Mouse (Mus musculus) CD4-positive, CD25-positive, alpha-beta regulatory T cell, adult 2 months (primary cell): ENCODE measurements around the gene A530084C06Rik.
A peak's percentile ranks its signal among the peaks of the same experiment; 100 is the strongest.

Source experiments
- DNase-seq: peaks from one replicate; pipeline ENCODE4 v3.0.0-alpha.2; 2012; ENCODE audit warnings: low read depth, low spot score

A530084C06Rik gene

GRCm38 (mm10) chr13:31558521-31559418 lies at the start of gene A530084C06Rik:
TSS of gene A530084C06Rik (minus strand) at chr13:31559333.
- DNase-seq = peak; percentile 14

DNA sequence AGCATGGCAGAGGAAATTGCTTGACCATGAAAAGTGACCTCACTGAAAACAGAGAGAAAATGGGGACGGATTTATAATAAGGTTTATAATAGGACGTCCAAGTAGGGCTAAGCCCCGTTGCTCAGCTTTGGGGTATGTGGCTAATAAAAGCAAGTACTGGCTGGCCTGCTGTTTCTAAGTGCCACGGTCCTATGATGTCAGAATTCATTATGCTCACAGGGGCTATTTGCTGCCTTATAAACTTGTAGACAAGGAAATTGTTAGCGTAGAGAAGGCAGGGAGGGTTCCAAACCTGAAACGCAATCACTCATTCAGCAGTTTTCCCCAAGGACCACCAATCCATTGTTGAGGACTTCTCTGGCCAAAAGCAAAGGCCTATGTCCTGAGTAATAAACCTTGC lies 44.8 kb upstream of the A530084C06Rik start:
- no peak for DNase-seq

DNA sequence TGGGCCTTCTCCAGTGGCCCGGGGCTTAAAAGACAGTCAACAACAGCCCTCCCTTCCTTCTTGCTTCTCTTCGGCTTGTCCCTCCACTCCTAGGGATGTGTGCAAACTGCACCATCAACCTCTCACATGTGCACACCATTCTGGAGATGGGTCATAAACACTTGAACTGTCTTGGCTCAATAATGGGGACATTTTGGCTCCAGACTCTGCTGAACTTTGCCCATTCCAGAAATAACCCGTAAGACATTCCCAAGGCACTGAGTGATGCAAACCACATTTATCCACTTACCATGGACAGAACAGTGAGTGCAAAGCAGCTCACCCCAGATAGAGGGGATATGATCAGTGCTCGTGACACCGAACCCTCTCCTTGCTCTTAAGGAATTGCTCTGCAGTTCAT lies 40.4 kb upstream of the A530084C06Rik start:
- no peak for DNase-seq

DNA sequence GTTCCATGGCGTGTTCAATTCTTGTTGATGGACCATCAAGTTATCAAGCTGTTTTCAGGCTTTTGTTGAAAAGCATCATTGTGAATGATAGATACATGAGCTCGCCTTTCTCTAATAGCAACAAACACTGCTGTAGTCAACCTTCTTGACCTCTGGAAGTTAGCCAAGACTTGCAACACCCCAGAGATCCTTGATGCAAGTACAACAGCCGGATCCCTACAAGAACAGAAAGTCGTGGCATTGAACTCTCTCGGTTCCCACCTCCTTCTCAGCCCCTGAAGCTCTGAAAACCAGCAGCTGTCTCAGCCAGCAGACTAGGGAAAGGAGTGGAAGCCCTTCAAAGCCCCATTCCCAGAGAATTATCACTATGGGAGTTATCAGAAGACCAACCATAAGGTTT lies 28.2 kb upstream of the A530084C06Rik start:
- DNase-seq = no peak

GRCm38 (mm10) chr13:31579866-31580265 lies 20.7 kb upstream of the A530084C06Rik start:
- peak; percentile 23 for DNase-seq

- DNase-seq = no peak
These were observed 19.3 kb upstream of the A530084C06Rik start for GRCm38 (mm10) chr13:31578389-31578788.

DNA sequence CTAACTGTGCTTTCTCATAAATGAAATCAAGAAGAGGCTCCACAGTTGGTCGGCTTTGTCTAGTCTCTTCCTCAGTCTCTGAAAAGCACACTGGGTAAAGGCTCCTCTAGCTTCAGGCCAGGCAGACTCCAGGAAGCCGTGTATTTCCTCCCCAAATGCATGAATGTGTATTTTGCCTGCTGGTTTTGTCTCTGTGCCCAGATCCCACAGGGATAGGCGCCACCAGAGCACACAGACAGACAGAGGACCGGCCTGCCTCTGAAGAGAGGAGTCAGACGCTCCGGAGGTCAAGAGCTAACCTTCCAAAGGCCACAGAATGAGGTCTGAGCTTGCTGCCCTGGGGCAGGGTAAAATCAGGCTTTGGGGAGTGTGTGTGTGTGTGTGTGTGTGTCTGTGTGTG lies 18.4 kb upstream of the A530084C06Rik start:
- DNase-seq = no peak

GRCm38 (mm10) chr13:31576696-31577095 lies 17.6 kb upstream of the A530084C06Rik start:
- DNase-seq = no peak

- DNase-seq = no peak
These were observed 15.5 kb upstream of the A530084C06Rik start for GRCm38 (mm10) chr13:31574627-31575026.

- no peak for DNase-seq
These were observed 13.8 kb upstream of the A530084C06Rik start for GRCm38 (mm10) chr13:31572806-31573508.

GRCm38 (mm10) chr13:31567617-31568294 lies 8.6 kb upstream of the A530084C06Rik start:
- DNase-seq = peak; percentile 51

DNA sequence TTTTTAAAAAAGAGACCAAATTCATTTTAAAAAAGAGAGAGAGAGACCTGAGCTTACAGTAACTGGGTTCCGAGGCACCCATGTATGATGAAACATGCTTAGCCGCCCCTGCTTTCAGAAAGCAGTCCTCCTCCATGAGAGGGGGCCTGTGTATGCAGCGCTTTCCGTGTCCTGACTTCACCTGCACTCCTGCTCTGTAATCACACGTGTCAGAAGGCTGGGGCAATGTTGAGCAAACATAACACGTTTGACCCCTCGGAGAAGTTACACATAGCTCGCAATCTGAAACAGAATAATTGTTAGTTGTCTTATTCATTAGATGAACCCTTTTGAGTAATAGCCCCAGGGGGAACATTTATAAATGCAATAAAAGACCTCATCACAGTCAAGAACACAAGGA lies 8.0 kb upstream of the A530084C06Rik start:
- no peak for DNase-seq

GRCm38 (mm10) chr13:31564394-31564793 lies 5.3 kb upstream of the A530084C06Rik start:
- no peak for DNase-seq

DNA sequence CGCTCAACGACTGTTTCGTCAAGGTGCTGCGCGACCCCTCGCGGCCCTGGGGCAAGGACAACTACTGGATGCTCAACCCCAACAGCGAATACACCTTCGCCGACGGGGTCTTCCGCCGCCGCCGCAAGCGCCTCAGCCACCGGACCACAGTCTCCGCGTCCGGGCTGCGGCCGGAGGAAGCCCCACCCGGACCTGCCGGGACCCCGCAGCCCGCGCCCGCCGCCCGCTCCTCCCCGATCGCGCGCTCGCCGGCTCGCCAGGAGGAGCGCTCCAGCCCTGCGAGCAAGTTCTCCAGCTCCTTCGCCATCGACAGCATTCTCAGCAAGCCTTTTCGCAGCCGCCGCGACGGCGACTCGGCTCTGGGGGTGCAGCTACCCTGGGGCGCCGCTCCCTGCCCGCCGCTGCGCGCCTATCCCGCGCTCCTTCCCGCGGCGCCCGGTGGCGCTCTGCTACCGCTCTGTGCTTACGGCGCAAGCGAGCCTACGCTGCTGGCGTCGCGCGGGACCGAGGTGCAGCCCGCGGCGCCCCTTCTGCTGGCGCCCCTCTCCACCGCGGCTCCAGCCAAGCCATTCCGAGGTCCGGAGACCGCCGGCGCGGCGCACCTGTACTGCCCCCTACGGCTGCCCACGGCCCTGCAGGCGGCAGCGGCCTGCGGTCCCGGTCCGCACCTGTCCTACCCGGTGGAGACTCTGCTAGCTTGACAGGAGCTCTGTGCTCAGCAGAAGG lies 449 bp upstream of the A530084C06Rik start:
- peak; percentile 59 for DNase-seq

GRCm38 (mm10) chr13:31557768-31558520 lies 1.2 kb downstream of the A530084C06Rik start:
- peak; percentile 39 for DNase-seq

DNA sequence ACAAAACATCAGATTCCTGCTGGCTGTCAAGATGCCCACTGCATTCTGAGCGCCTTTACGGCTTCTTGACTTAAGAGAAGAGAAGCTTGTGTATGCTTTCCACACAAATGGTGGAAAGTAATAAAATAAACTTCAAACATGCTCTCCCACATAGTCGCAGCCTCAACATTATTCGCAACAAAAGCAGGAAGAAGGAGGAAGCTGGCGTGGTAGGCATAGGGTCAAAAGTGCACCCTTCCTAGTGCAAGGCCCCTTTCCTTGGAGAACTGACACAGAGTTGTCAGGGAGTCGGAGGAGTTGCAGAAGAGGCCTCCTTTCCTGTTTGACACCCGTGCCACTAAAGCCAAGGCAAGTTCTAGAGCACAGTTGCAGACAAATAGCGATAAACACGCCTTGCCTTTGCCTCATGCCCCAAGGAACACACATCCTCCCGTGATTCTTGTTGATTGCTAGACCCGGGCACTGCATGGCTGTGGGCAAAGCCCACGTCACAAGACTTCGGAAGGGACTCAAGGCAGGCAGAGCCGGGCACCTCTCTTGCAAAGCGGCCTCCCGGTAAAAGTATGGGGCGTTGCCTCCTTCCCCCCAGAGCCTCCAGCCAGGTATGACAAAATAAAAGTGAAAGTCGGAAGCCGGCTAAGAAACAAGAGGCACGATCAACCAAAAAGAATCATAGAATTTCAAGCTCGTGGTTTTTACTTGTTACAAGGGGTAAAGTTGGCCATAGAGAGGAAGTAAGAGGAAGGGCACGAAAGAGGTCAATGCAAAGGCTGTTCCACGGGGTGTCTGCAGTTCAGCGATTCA lies 2.0 kb downstream of the A530084C06Rik start:
- peak; percentile 11 for DNase-seq

DNA sequence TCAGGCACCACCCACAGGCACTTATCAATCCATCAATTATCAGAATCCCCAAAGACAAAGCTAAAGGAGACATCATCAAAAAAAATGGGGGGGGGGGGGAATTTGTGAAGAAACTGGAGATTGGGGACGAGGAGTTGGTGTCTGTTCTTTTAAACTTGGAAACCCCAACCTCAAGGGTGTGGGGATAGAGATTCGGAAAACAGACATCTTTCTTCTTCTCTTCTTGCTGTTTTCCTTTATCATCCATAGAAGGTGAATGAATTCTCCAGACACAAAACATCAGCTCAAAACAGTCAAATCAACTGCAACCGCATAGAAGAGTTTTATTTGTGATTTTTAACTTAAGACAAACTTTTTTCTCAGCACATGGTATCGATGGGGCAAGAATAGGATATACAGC lies 3.3 kb downstream of the A530084C06Rik start, which contains the start of gene Foxq1:
Gene Foxq1, plus strand, starts transcription at position 301 of the 400 bp plus-strand sequence.
- no peak for DNase-seq

DNA sequence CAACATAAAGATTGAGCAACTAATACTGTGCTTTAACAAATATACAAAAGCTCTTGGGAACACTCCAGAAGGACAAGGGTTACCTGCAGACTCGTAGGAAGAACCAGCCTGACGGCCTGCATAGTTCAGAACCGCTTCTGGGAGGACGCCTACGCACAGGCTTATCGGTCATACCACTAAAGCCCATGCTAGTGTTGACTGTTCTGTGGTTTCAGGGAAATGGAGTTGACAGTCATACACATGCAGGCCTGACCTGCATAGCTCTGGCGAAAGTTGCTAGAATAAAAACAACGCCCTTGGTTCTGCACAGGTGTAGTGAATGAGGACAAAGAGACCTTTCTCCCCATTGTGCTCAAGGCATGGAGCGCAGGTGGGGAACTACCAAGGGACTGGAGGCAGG lies 11.5 kb downstream of the A530084C06Rik start:
- no peak for DNase-seq

DNA sequence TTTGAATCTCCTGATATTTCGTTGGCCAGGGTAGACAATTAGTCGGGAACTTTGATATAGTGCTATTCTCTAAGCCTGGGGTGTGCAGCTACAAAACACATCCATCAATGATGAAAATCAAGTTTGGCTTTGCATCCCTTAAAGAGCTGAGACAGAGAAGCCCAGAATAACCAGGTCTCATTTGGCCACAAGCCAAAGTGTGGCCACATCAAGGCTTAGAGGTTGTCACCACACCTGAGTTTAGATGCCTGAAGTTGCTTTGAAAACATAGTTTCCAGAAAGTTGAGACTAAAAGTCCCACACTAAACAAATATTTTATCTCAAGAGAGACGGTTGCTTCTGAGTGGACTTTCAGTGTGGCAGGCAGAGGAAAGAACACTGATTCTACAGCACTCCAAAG lies 11.9 kb downstream of the A530084C06Rik start:
- no peak for DNase-seq

- no peak for DNase-seq
These were observed 12.3 kb downstream of the A530084C06Rik start for GRCm38 (mm10) chr13:31546784-31547183.
